16 mouse cellular contexts compared by ENCODE assay signal in genomic region chr1:131482242-131482641, GRCm38 (mm10). TPM values are rescaled to one million over a fixed set of nuclear protein-coding genes. Genes with fewer than 3 reads are reported as not detected.
DNase-seq lines count a peak whose midpoint lies in the region; ATAC-seq and TF ChIP-seq lines count a peak whose summit lies in the region.
"Had no signal": no experiment of that assay in that cellular context is flagged by ENCODE, and none has a peak within 500 bp of the region (broad histone marks: within the 10 kb centered on the region; RNA-seq: fewer than 3 reads in every experiment).

No protein-coding gene starts in this region.

- no peak for DNase-seq in frontal cortex, adult 2 months (ENCODE audit: extremely low spot score in 1 of 2, low spot score in 1 of 2)
- DNase-seq in kidney, adult 9 months: peak; percentile 34
- no peak for DNase-seq in kidney, adult 11 months
- DNase-seq in A20 (ENCODE audit: low read depth, low spot score) (peak; percentile 41), MEL (ENCODE audit: low read depth, low spot score) (no peak)
- no peak for DNase-seq in left cerebral cortex, adult 18-20 months (ENCODE audit: low spot score in 2 of 2)
- DNase-seq: lung, adult 18-20 months; thymus, postnatal 14 days had no signal

- TF ChIP-seq EP300 in MEL (IDR thresholded peaks at IDR 0.05; ENCODE audit: low read depth in 1 of 2, low read length in 2 of 2): no peak

- no peak overlapping the region for H3K4me3 ChIP-seq in MEL (ENCODE audit: control insufficient read depth in 1 of 2, insufficient read depth in 1 of 2, low read depth in 2 of 2, low read length in 2 of 2)
- H3K4me3 ChIP-seq: limb, embryonic 15.5 days; neural tube, embryonic 12.5 days; stomach, embryonic 15.5 days had no signal

- H3K9me3 ChIP-seq in MEL (replicated peaks; ENCODE audit: insufficient read depth, low read length): no peaks in the 10 kb centered on the region
- H3K9me3 ChIP-seq: neural tube, embryonic 12.5 days had no signal

- TF ChIP-seq RAD21 in MEL (IDR thresholded peaks at IDR 0.05; ENCODE audit: low read depth, low read length): no peak

- TF ChIP-seq POLR2A in MEL (IDR thresholded peaks at IDR 0.05; ENCODE audit: control insufficient read depth in 1 of 2, insufficient read depth in 1 of 2, low read depth in 1 of 2, low read length in 2 of 2, poor library complexity in 1 of 2): no peak

- peak; percentile 68; the same call in 1 of the 2 replicates for ATAC-seq in frontal cortex, adult (ENCODE audit: low TSS enrichment)
- ATAC-seq: forebrain, embryonic 16.5 days; intestine, postnatal 0 days; Patski had no signal

- peaks cover 37 to 49% of the 10 kb centered on the region in 2 experiments for H3K4me1 ChIP-seq in MEL (ENCODE audit: control insufficient read depth in 1 of 2, insufficient read depth in 2 of 2, low read length in 2 of 2)
- H3K4me1 ChIP-seq: limb, embryonic 15.5 days; neural tube, embryonic 12.5 days had no signal

- peaks cover 19% of the 10 kb centered on the region for H3K79me2 ChIP-seq in MEL (ENCODE audit: control insufficient read depth, insufficient read depth, low read length, poor library complexity)

- TF ChIP-seq CTCF in MEL (IDR thresholded peaks at IDR 0.05 in 2 of 3, conservative IDR thresholded peaks at IDR 0.05 in 1 of 3; ENCODE audit: control insufficient read depth in 1 of 3, insufficient read depth in 1 of 3, low read depth in 2 of 3, low read length in 3 of 3, poor library complexity in 1 of 3, severe bottlenecking in 1 of 3): no peak

- H3K9ac ChIP-seq in MEL (ENCODE audit: control insufficient read depth, low read depth, low read length, poor library complexity, severe bottlenecking): no peak overlapping the region
- H3K9ac ChIP-seq: hindbrain, embryonic 14.5 days; limb, embryonic 15.5 days; neural tube, embryonic 12.5 days; stomach, embryonic 15.5 days had no signal

- peaks cover 0 to 80% of the 10 kb centered on the region in 2 experiments; a peak in 2 of 4 replicates for H3K36me3 ChIP-seq in MEL (ENCODE audit: control insufficient read depth in 1 of 2, insufficient read depth in 2 of 2, low read length in 2 of 2)
- H3K36me3 ChIP-seq: limb, embryonic 15.5 days; neural tube, embryonic 12.5 days; stomach, embryonic 15.5 days had no signal

- no peaks in the 10 kb centered on the region for H3K27me3 ChIP-seq in MEL (ENCODE audit: control insufficient read depth in 1 of 2, insufficient read depth in 2 of 2, low read length in 2 of 2)
- H3K27me3 ChIP-seq: limb, embryonic 15.5 days; neural tube, embryonic 12.5 days; Patski; stomach, embryonic 15.5 days had no signal

- H3K27ac ChIP-seq in MEL (ENCODE audit: control insufficient read depth, low read depth, low read length): peak overlapping the region; percentile 19; the same call in 1 of the 2 replicates
- H3K27ac ChIP-seq: hindbrain, embryonic 14.5 days; neural tube, embryonic 12.5 days; stomach, embryonic 15.5 days had no signal

TF ChIP-seq in MEL, 35 proteins besides CTCF, POLR2A, EP300 and RAD21:
- no peak for TF ChIP-seq MEF2A (IDR thresholded peaks at IDR 0.05; ENCODE audit: extremely low read depth, insufficient replicate concordance, low read depth, low read length, poor library complexity, severe bottlenecking)
- TF ChIP-seq ZC3H11A (IDR thresholded peaks at IDR 0.05; ENCODE audit: low read depth, low read length): no peak
- no peak for TF ChIP-seq ELF1 (IDR thresholded peaks at IDR 0.05; ENCODE audit: low read depth, low read length)
- no peak for TF ChIP-seq CHD1 (IDR thresholded peaks at IDR 0.05; ENCODE audit: low read depth, low read length)
- no peak for TF ChIP-seq SIN3A (IDR thresholded peaks at IDR 0.05; ENCODE audit: low read length)
- TF ChIP-seq TCF12 (IDR thresholded peaks at IDR 0.05; ENCODE audit: low read depth, low read length): no peak
- TF ChIP-seq CHD2 (IDR thresholded peaks at IDR 0.05; ENCODE audit: low read length): no peak
- no peak for TF ChIP-seq KAT2A (conservative IDR thresholded peaks at IDR 0.05; ENCODE audit: low read depth, low read length)
- TF ChIP-seq MXI1 (IDR thresholded peaks at IDR 0.05; ENCODE audit: low read depth, low read length): no peak
- no peak for TF ChIP-seq HCFC1 (IDR thresholded peaks at IDR 0.05; ENCODE audit: low read depth, low read length)
- TF ChIP-seq SMC3 (IDR thresholded peaks at IDR 0.05; ENCODE audit: low read depth, low read length): no peak
- TF ChIP-seq NELFE (IDR thresholded peaks at IDR 0.05; ENCODE audit: low read depth, low read length): no peak
- TF ChIP-seq E2F4 (IDR thresholded peaks at IDR 0.05; ENCODE audit: borderline replicate concordance, low read depth, low read length): no peak
- TF ChIP-seq MAZ (IDR thresholded peaks at IDR 0.05; ENCODE audit: low read depth, low read length): no peak
- no peak for TF ChIP-seq ZKSCAN1 (IDR thresholded peaks at IDR 0.05; ENCODE audit: low read depth, low read length)
- no peak for TF ChIP-seq MYC (IDR thresholded peaks at IDR 0.05; ENCODE audit: low read depth, low read length)
- no peak for TF ChIP-seq GATA1 (IDR thresholded peaks at IDR 0.05; ENCODE audit: low read depth, low read length)

RNA-seq across cellular contexts. Expression of gene Srgap2, which starts 44.9 kb away (rescaled TPM):
- polyA plus RNA-seq in frontal cortex, adult 2 months (2012; rRNA removed): 42.7 and 48.4 TPM in 2 replicates
- 9.0 and 10.0 TPM in 2 replicates for total RNA-seq in MEL (2012; rRNA removed)
- 10 to 100 TPM in 1 of 2 experiments, not detected in 1; 25.3 TPM for polyA plus RNA-seq in MEL (2012; ENCODE audit: insufficient read depth in 1 of 2, insufficient read length in 2 of 2, low read depth in 1 of 2, low replicate concordance in 2 of 2, missing spikeins in 1 of 2)
- 10 to 100 TPM; 69.4 to 77.0 TPM for total RNA-seq in left cerebral cortex, adult 18-20 months (2021)

RNA-seq across cellular contexts. Expression of gene Fam72a, which starts 45.5 kb away (rescaled TPM):
- polyA plus RNA-seq in frontal cortex, adult 2 months (2012; rRNA removed): 0.90 TPM in 2 replicates
- 8.1 and 8.2 TPM in 2 replicates for total RNA-seq in MEL (2012; rRNA removed)
- polyA plus RNA-seq in MEL (2012; ENCODE audit: insufficient read depth in 1 of 2, insufficient read length in 2 of 2, low read depth in 1 of 2, low replicate concordance in 2 of 2, missing spikeins in 1 of 2): 1 to 10 TPM in 1 of 2 experiments, not detected in 1; 8.8 TPM
- total RNA-seq in left cerebral cortex, adult 18-20 months (2021): 1 to 10 TPM; 1.1 TPM

Comparison
In these comparisons a context has a peak if more than half of its experiments do, and no peak if none do; other contexts are left out.
1. DNase-seq: peak in kidney, adult 9 months (single experiment) and A20 (single experiment); none in frontal cortex, adult 2 months (0 of 2), kidney, adult 11 months (single experiment), MEL (single experiment) and left cerebral cortex, adult 18-20 months (0 of 2).